Mouse (Mus musculus) thymus, postnatal 10 days (tissue): ENCODE data around the gene Pnlip.

ENCODE experiments used
- DNase-seq, 2 experiments: peaks; one replicate each; pipeline ENCODE4 v3.0.0; 2021; ENCODE audit warnings: low spot score in 2 of 2

Pnlip gene

DNA sequence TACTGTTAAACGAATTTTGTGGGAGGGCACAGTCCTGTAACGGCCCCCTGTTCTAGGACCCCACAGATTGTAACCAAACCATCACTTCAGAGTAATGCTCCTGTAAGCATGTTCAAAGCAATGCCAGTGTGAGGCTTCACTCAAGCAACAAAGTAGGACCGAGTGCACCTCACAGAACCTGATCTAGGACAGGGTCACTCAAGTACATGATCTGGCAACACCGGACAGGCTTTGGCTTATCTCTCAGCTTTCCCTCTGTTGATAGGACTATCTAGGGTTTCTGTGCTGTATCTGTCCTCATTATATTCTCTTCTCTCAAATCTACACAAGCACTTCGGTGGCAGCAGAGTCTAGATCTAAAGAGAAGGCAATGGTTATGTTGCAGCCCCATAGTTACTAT lies 74.3 kb downstream of the Pnlip start:
- DNase-seq: no peak

GRCm38 (mm10) chr19:58727756-58728155 lies 75.5 kb downstream of the Pnlip start:
- DNase-seq: no peak

DNA sequence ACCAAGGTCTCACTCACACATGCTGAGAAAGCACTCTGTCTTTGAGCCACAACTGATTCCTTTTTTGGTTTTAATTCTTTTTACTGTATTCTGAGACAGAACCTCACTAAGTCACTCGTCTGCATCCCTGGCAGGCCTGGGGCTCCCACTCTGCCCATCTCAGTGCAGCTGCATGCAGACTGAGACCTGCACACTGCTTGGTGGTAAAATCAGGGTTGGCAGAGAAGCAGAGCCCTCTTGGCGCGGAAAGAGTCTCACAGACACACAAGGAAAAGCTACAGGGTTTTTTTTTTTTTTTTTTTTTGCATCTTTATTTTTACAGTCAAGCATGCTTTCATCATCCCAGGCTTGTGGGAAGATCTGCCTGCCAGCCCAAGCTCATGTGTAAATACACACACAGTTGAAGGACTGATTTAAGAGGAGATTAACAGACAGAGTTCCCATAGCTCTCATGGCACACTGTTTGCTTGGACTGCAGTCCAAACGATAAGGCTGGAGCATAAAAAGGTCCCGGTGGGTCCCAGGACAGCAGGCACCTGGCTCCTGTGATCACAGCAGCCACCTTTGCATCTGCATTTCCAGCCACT lies 76.2 kb downstream of the Pnlip start, which contains the start of gene Pnliprp1:
Gene Pnliprp1 (plus strand): TSS at position 443 of the 587 bp plus-strand sequence.
- no peak for DNase-seq
